Mouse (Mus musculus) E14TG2a.4 (cell line): Measurements from ENCODE around the gene Chmp3.

Experiments used
- H3K27me3 ChIP-seq: 2 replicates; pipeline ENCODE4 v1.6.1; 2014; ENCODE audit warnings: low read length, control low read depth; ENCODE audit not compliant: insufficient read depth
- H3K36me3 ChIP-seq: 2 replicates; pipeline ENCODE4 v1.6.1; 2014; ENCODE audit warnings: low read length, control low read depth; ENCODE audit not compliant: insufficient read depth
- H3K4me1 ChIP-seq: replicated peaks from 2 replicates; pipeline ENCODE4 v1.6.1; 2014; ENCODE audit warnings: low read depth, low read length, control low read depth
- H3K4me3 ChIP-seq: replicated peaks from 2 replicates; pipeline ENCODE4 v1.5.1; 2014; ENCODE audit warnings: mild to moderate bottlenecking, low read length
- H3K9me3 ChIP-seq: 2 replicates; pipeline ENCODE4 v1.6.1; 2014; ENCODE audit warnings: low read length, control low read depth
- CTCF ChIP-seq: conservative IDR thresholded peaks from 2 replicates; pipeline ENCODE4 v1.5.1; 2014; ENCODE audit warnings: low read length
- NANOG ChIP-seq: IDR thresholded peaks from 2 replicates; pipeline ENCODE4 v1.6.1; 2014; ENCODE audit warnings: borderline replicate concordance, low read length, mixed read lengths
- POU5F1 ChIP-seq: IDR thresholded peaks from 2 replicates; pipeline ENCODE4 v1.6.1; 2014; ENCODE audit warnings: low read length, borderline replicate concordance

Gene Chmp3

DNA sequence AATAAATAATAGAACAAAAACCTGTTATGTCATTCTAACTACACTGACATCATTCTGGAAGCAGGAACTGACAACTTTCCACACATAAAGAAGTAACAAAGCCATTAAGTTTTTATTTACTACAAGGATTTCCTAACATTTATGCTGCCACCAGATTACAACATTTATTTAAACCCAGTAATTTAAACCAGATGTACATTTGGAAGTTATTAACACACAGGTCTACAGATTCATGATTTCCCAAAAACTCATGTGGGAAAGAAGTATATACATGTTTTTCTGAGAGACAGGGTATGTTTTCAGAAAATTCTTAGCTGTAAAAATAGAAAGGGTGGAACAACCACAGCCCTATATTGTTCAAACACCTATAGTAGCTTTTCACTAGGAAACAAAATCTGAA, 81.1 kb downstream of the Chmp3 start:
- no peaks in the 10 kb centered on the region for H3K9me3 ChIP-seq
- peaks cover 56% of the 10 kb centered on the region for H3K4me1 ChIP-seq
- H3K36me3 ChIP-seq = peaks cover 98% of the 10 kb centered on the region
- TF ChIP-seq POU5F1 (no peak), CTCF (no peak), NANOG (no peak)
- H3K27me3 ChIP-seq = no peaks in the 10 kb centered on the region
- H3K4me3 ChIP-seq = no peak overlapping the region

DNA sequence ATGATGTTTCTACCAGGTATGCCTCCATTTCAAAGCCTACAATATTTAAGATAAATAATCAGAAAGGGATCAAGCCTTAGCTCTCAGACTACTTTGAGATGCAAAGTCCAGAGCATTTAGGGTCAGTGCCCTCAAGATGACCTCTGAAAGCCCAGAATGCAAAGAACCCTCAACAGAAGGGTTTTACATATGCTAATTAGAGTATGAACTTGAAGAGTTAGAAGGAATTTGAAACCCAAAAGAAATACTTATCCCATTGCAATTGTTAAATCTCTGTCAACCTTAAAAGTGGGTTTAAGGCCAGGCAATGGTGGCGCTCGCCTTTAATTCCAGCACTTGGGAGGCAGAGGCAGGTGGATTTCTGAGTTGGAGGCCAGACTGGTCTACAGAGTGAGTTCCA, 82.4 kb downstream of the Chmp3 start:
- Histone ChIP-seq H3K9me3 (no peaks in the 10 kb centered on the region), H3K4me3 (no peak overlapping the region), H3K4me1 (peaks cover 69% of the 10 kb centered on the region), H3K36me3 (peaks cover 98% of the 10 kb centered on the region), H3K27me3 (no peaks in the 10 kb centered on the region)
- TF ChIP-seq NANOG = peak; percentile 72
- no peak; the same call in 1 of the 2 replicates for TF ChIP-seq POU5F1
- TF ChIP-seq CTCF = no peak

DNA sequence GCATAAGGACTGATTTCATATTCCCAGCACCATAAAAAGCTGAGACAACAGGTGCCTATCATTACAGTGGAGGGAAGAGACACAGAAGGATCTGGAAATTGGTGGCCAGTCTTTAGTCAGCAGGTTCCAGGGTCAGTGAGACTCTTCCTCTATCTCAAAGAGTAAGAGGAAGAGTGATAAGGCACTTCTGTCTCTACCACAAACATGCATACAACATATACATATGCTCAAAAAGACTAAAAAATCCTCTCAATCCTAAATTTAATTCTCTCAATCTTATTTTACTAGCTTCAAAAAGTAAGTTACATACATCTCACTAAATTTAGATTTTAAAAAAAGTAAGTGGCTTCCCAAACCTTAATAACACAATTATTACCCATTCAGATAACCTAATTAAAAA, 83.7 kb downstream of the Chmp3 start:
- no peaks in the 10 kb centered on the region for H3K9me3 ChIP-seq
- no peaks in the 10 kb centered on the region for H3K27me3 ChIP-seq
- H3K4me1 ChIP-seq = peaks cover 72% of the 10 kb centered on the region
- TF ChIP-seq NANOG = no peak
- TF ChIP-seq POU5F1 = no peak
- TF ChIP-seq CTCF = no peak
- 0 out of 2 replicates have a peak overlapping the region, but pooled peaks have one; percentile 3 for H3K4me3 ChIP-seq
- peaks cover 94% of the 10 kb centered on the region for H3K36me3 ChIP-seq

DNA sequence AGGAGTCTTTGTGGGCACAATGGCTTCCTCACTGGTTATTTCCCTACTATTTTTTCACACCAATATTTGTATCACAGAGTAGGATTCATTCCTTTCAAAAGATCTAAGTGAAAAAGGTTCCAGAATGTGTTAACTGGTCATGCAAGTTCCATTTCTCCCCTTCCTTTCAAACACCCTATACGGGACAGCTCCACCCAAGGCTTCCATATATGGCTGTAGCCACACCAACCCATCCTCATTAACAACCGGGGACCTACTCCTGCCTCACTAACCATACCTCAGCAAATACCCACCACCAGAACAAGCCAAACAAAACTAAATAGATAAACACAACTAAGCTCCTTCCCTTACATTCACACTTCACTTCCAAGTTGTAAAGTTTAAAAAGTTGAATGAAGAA, 87.6 kb downstream of the Chmp3 start:
- no peak for TF ChIP-seq POU5F1
- TF ChIP-seq CTCF = no peak
- H3K27me3 ChIP-seq = no peaks in the 10 kb centered on the region
- H3K9me3 ChIP-seq = no peaks in the 10 kb centered on the region
- peaks cover 55% of the 10 kb centered on the region for H3K36me3 ChIP-seq
- H3K4me3 ChIP-seq = peak overlapping the region; percentile 91
- H3K4me1 ChIP-seq = peaks cover 53% of the 10 kb centered on the region

DNA sequence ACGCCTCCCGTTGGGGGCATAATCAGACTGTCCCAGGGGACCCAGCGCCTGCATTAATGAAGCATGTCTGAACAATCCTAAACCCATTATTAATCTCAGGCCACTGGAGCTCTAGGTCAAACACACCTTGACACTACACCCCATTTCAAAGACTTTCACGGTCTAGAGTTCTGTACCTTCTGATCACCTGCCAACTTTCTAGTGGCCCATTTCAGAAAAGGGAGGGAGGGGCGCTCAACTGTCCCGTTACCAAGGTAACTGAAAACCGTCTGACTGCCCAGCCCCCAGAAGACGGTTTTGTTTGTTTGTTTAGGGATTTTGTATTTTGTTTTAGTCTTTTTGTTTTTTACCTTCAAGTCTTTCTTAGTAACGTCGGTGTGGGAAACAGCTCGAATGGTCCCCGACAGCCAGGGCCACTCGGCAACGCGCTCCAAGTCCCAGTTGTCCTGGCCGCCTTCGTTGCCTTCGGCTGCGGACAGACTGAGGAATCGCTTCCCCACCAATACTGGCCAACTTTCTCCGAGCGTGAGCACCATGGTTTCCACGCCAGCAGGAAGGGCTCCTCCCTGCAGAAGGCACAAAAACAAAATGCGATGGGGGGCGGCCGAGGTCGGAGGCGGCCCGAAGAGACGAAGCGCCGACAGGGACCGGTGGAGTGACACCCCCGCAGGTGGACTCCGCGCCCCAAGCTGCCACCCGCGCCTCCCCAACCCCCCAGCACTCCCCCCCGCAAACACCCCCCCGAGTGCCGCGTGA, 88.3 kb downstream of the Chmp3 start:
- H3K9me3 ChIP-seq = no peaks in the 10 kb centered on the region
- peaks cover 47% of the 10 kb centered on the region for H3K4me1 ChIP-seq
- H3K4me3 ChIP-seq = peak overlapping the region; percentile 91
- TF ChIP-seq NANOG (no peak), POU5F1 (no peak), CTCF (no peak)
- H3K36me3 ChIP-seq = peaks cover 50% of the 10 kb centered on the region
- H3K27me3 ChIP-seq = no peaks in the 10 kb centered on the region
